Mouse (Mus musculus) forebrain, embryonic 13.5 days (tissue): ENCODE results near the gene Simc1. TPM values are rescaled to one million over a fixed set of nuclear protein-coding genes. Genes with fewer than 3 reads are reported as not detected.
"Not testable (repeated sequence)": the region's sequence is repeated elsewhere in the genome, so short reads cannot be mapped to it uniquely, and the experiment has no call there.

Experiments
- ATAC-seq: fragments of 200-750 bp; cut with Nextera tagmentation; 2 replicates; pipeline ENCODE4 v1.8.0; 2017
- H3K27ac ChIP-seq: fragments of 300-500 bp; sonication (generic); 2 replicates; pipeline ENCODE4 v1.5.1; 2015; ENCODE audit warnings: inconsistent platforms, mild to moderate bottlenecking, moderate library complexity
- H3K27me3 ChIP-seq: fragments of 300-500 bp; sonication (generic); 2 replicates; pipeline ENCODE4 v1.6.1; 2015; ENCODE audit warnings: mild to moderate bottlenecking, inconsistent platforms
- H3K36me3 ChIP-seq: fragments of 300-500 bp; sonication (generic); 2 replicates; pipeline ENCODE4 v1.6.1; 2015; ENCODE audit warnings: mild to moderate bottlenecking, inconsistent platforms; ENCODE audit not compliant: poor library complexity, severe bottlenecking
- H3K4me1 ChIP-seq: fragments of 300-500 bp; sonication (generic); 2 replicates; pipeline ENCODE4 v1.6.1; 2015; ENCODE audit warnings: inconsistent platforms
- H3K4me2 ChIP-seq: fragments of 300-500 bp; sonication (generic); 2 replicates; pipeline ENCODE4 v1.6.1; 2015; ENCODE audit warnings: inconsistent platforms, mild to moderate bottlenecking, moderate library complexity
- H3K4me3 ChIP-seq: fragments of 300-500 bp; sonication (generic); 2 replicates; pipeline ENCODE4 v1.5.1; 2015; ENCODE audit warnings: mild to moderate bottlenecking, inconsistent platforms
- H3K9ac ChIP-seq: fragments of 300-500 bp; sonication (generic); 2 replicates; pipeline ENCODE4 v1.6.1; 2015; ENCODE audit warnings: mild to moderate bottlenecking, inconsistent platforms
- H3K9me3 ChIP-seq: fragments of 300-500 bp; sonication (generic); replicated peaks from 2 replicates; pipeline ENCODE4 v1.6.1; 2016; ENCODE audit warnings: inconsistent platforms
- WGBS: fragments of 180-500 bp; shearing (Covaris S2); methylation state at CpG from one replicate; pipeline ENCODE4 v1.1.7; 2015; 5-methylcytosine and 5-hydroxymethylcytosine counted together
- polyA plus RNA-seq: library from polyadenylated mRNA; unstranded; fragments of >200 nt; fragmentation: Nextera tagmentation; extraction: Ambion mirVana; gene quantifications from 2 replicates; pipeline ENCODE4 v1.2.1, GENCODE M21; 2015

Simc1 gene
- polyA plus RNA-seq, 1 experiment from 2014 or later: 17.7 TPM

- not testable (repeated sequence) for ATAC-seq, H3K9me3 ChIP-seq, H3K4me2 ChIP-seq, H3K4me1 ChIP-seq, H3K4me3 ChIP-seq, H3K27ac ChIP-seq, H3K36me3 ChIP-seq, H3K9ac ChIP-seq, H3K27me3 ChIP-seq
- 94% methylated on average over 7 of the region's 7 CpGs for WGBS
Observed at GRCm38 (mm10) chr13:54499551-54499950, 4.0 kb upstream of the Simc1 start.

- H3K4me2 ChIP-seq: no peak overlapping the region
- no peak for ATAC-seq
- 0 out of 2 replicates have a peak, but pooled peaks cover 8% of the 10 kb centered on the region for H3K27me3 ChIP-seq
- WGBS: 79% methylated on average over 2 of the region's 2 CpGs
- H3K4me1 ChIP-seq: peaks cover 17% of the 10 kb centered on the region
- no peaks in the 10 kb centered on the region for H3K36me3 ChIP-seq
- no peak overlapping the region for H3K4me3 ChIP-seq
- no peaks in the 10 kb centered on the region for H3K9me3 ChIP-seq
- H3K27ac ChIP-seq: no peak overlapping the region
- H3K9ac ChIP-seq: no peak overlapping the region
Observed at GRCm38 (mm10) chr13:54501352-54501751, 2.2 kb upstream of the Simc1 start.

- H3K36me3 ChIP-seq: no peaks in the 10 kb centered on the region
- no peak overlapping the region for H3K4me2 ChIP-seq
- no peak for ATAC-seq
- no peak overlapping the region for H3K9ac ChIP-seq
- no peak overlapping the region for H3K4me3 ChIP-seq
- WGBS: 63% methylated on average over 3 of the region's 3 CpGs
- no peak overlapping the region for H3K27ac ChIP-seq
- H3K9me3 ChIP-seq: no peaks in the 10 kb centered on the region
- peaks cover 17% of the 10 kb centered on the region for H3K4me1 ChIP-seq
- H3K27me3 ChIP-seq: 0 out of 2 replicates have a peak, but pooled peaks cover 8% of the 10 kb centered on the region
Observed at GRCm38 (mm10) chr13:54501957-54502690, 1.5 kb upstream of the Simc1 start.

GRCm38 (mm10) chr13:54503278-54503603 lies 338 bp upstream of the Simc1 start:
- peak overlapping the region; percentile 90 for H3K4me2 ChIP-seq
- WGBS: 2% methylated on average over 14 of the region's 14 CpGs
- peaks cover 17% of the 10 kb centered on the region for H3K4me1 ChIP-seq
- no peaks in the 10 kb centered on the region for H3K9me3 ChIP-seq
- H3K27ac ChIP-seq: peak overlapping the region; percentile 79
- peak; percentile 70 for ATAC-seq
- H3K9ac ChIP-seq: peak overlapping the region; percentile 87
- peak overlapping the region; percentile 73 for H3K4me3 ChIP-seq
- 0 out of 2 replicates have a peak, but pooled peaks cover 8% of the 10 kb centered on the region for H3K27me3 ChIP-seq
- H3K36me3 ChIP-seq: no peaks in the 10 kb centered on the region

GRCm38 (mm10) chr13:54504611-54505260 lies 1.2 kb downstream of the Simc1 start:
- H3K27ac ChIP-seq: peak overlapping the region; percentile 79
- ATAC-seq: no peak
- WGBS: 51% methylated on average over 7 of the region's 7 CpGs
- no peaks in the 10 kb centered on the region for H3K9me3 ChIP-seq
- 0 out of 2 replicates have a peak, but pooled peaks cover 8% of the 10 kb centered on the region for H3K27me3 ChIP-seq
- peak overlapping the region; percentile 90 for H3K4me2 ChIP-seq
- H3K9ac ChIP-seq: peak overlapping the region; percentile 87
- 0 out of 2 replicates have a peak, but pooled peaks cover 2% of the 10 kb centered on the region for H3K36me3 ChIP-seq
- H3K4me3 ChIP-seq: peak overlapping the region; percentile 73
- H3K4me1 ChIP-seq: peaks cover 17% of the 10 kb centered on the region

GRCm38 (mm10) chr13:54505920-54506319 lies 2.3 kb downstream of the Simc1 start:
- Histone ChIP-seq H3K27ac (no peak overlapping the region), H3K9ac (no peak overlapping the region), H3K36me3 (0 out of 2 replicates have a peak, but pooled peaks cover 2% of the 10 kb centered on the region), H3K4me2 (no peak overlapping the region), H3K4me3 (no peak overlapping the region), H3K27me3 (0 out of 2 replicates have a peak, but pooled peaks cover 8% of the 10 kb centered on the region), H3K4me1 (peaks cover 17% of the 10 kb centered on the region), H3K9me3 (no peaks in the 10 kb centered on the region)
- 90% methylated on average over 1 of the region's 1 CpGs for WGBS
- ATAC-seq: no peak

- H3K9ac ChIP-seq: no peak overlapping the region
- H3K4me3 ChIP-seq: no peak overlapping the region
- no peak for ATAC-seq
- no peak overlapping the region for H3K27ac ChIP-seq
- H3K27me3 ChIP-seq: no peaks in the 10 kb centered on the region
- H3K4me1 ChIP-seq: no peaks in the 10 kb centered on the region
- H3K9me3 ChIP-seq: no peaks in the 10 kb centered on the region
- no peak overlapping the region for H3K4me2 ChIP-seq
- 86% methylated on average over 4 of the region's 4 CpGs for WGBS
- peaks cover 26% of the 10 kb centered on the region for H3K36me3 ChIP-seq
Observed at GRCm38 (mm10) chr13:54520221-54520620, 16.6 kb downstream of the Simc1 start.

GRCm38 (mm10) chr13:54521181-54521580 lies 17.6 kb downstream of the Simc1 start:
- Histone ChIP-seq H3K27ac (no peak overlapping the region), H3K4me2 (no peak overlapping the region), H3K4me3 (no peak overlapping the region), H3K27me3 (no peaks in the 10 kb centered on the region), H3K9ac (no peak overlapping the region), H3K36me3 (peaks cover 29% of the 10 kb centered on the region), H3K9me3 (no peaks in the 10 kb centered on the region), H3K4me1 (no peaks in the 10 kb centered on the region)
- ATAC-seq: no peak

GRCm38 (mm10) chr13:54527140-54527539 lies 23.6 kb downstream of the Simc1 start:
- WGBS: 94% methylated on average over 6 of the region's 6 CpGs

GRCm38 (mm10) chr13:54532134-54532533 lies 28.6 kb downstream of the Simc1 start:
- no peak for ATAC-seq
- Histone ChIP-seq H3K9me3 (no peaks in the 10 kb centered on the region), H3K4me3 (no peak overlapping the region), H3K27me3 (no peaks in the 10 kb centered on the region), H3K4me2 (no peak overlapping the region), H3K27ac (no peak overlapping the region), H3K36me3 (peaks cover 75% of the 10 kb centered on the region), H3K4me1 (no peaks in the 10 kb centered on the region), H3K9ac (no peak overlapping the region)

More at GRCm38 (mm10) chr13:54527140-54527539, 23.6 kb downstream of the Simc1 start:
- no peak overlapping the region for H3K27ac ChIP-seq
- H3K9ac ChIP-seq: no peak overlapping the region
- no peak for ATAC-seq
- H3K4me2 ChIP-seq: no peak overlapping the region
- H3K27me3 ChIP-seq: no peaks in the 10 kb centered on the region
- H3K36me3 ChIP-seq: peaks cover 78% of the 10 kb centered on the region
- no peak overlapping the region for H3K4me3 ChIP-seq
- no peaks in the 10 kb centered on the region for H3K4me1 ChIP-seq
- no peaks in the 10 kb centered on the region for H3K9me3 ChIP-seq

- Histone ChIP-seq H3K36me3 (peaks cover 71% of the 10 kb centered on the region), H3K4me2 (no peak overlapping the region), H3K9me3 (no peaks in the 10 kb centered on the region), H3K4me1 (no peaks in the 10 kb centered on the region), H3K27me3 (no peaks in the 10 kb centered on the region), H3K4me3 (no peak overlapping the region), H3K9ac (no peak overlapping the region), H3K27ac (no peak overlapping the region)
- 89% methylated on average over 7 of the region's 7 CpGs for WGBS
- ATAC-seq: no peak
Observed at GRCm38 (mm10) chr13:54548036-54548435, 44.5 kb downstream of the Simc1 start.

- WGBS: 94% methylated on average over 9 of the region's 9 CpGs
- Histone ChIP-seq H3K36me3 (peaks cover 97% of the 10 kb centered on the region), H3K4me3 (no peak overlapping the region), H3K27me3 (no peaks in the 10 kb centered on the region), H3K9me3 (no peaks in the 10 kb centered on the region), H3K27ac (no peak overlapping the region), H3K4me2 (no peak overlapping the region), H3K4me1 (no peaks in the 10 kb centered on the region), H3K9ac (no peak overlapping the region)
- ATAC-seq: no peak
Observed at GRCm38 (mm10) chr13:54556176-54556575, 52.6 kb downstream of the Simc1 start.
